Mouse (Mus musculus) gastrocnemius, adult 2 months (tissue): Measurements from ENCODE around the gene Gtdc1. TPM values are rescaled to one million over a fixed set of nuclear protein-coding genes. Genes with fewer than 3 reads are reported as not detected.

Experiments
- DNase-seq: peaks from one replicate; pipeline ENCODE4 v3.0.0; 2022
- H3K27ac ChIP-seq: fragments of 200-600 bp; 2 replicates; pipeline ENCODE4 v1.8.1; 2022; ENCODE audit warnings: mild to moderate bottlenecking
- H3K4me3 ChIP-seq: fragments of 200-600 bp; 2 replicates; pipeline ENCODE4 v1.8.1; 2022; ENCODE audit warnings: mild to moderate bottlenecking, moderate library complexity
- CTCF ChIP-seq: fragments of 200-600 bp; IDR thresholded peaks from 2 replicates; pipeline ENCODE4 v1.8.1; 2022; ENCODE audit warnings: antibody characterized with exemption, mild to moderate bottlenecking, moderate library complexity
- intact Hi-C: fragments of 180-260 bp; cut with DNase I; formaldehyde crosslinking; loops from one replicate; pipeline ENCODE4 v1.15.1; 2025
- long read RNA-seq, 2 experiments: library from polyadenylated mRNA; stranded (forward); transcript quantifications; one replicate each; pipeline ENCODE4 v2.0.0; 2021
- total RNA-seq, 2 experiments: library from RNA; stranded (reverse); gene quantifications; 2 replicates each; pipeline ENCODE4 v1.2.3; 2021

Gtdc1 gene
- total RNA-seq: 10 to 100 TPM; 27.8 to 29.1 TPM
- long read RNA-seq, experiment 1, partial matches to known transcripts: 2 of 6 reads
- long read RNA-seq, experiment 1, other reads (novel, unspliced or antisense): 4 of 6 reads
- long read RNA-seq, experiment 2, partial matches to known transcripts: 4 of 5 reads
- long read RNA-seq, experiment 2, other reads (novel, unspliced or antisense): 1 of 5 reads

- no peak for TF ChIP-seq CTCF
- peak within 1 kb of the TSS; percentile 99 for H3K4me3 ChIP-seq
- no peak for DNase-seq
- intact Hi-C loops: loop anchor here (2.0 to 5.0 kb wide), 2 partner anchors 95 to 183 kb away; no protein-coding TSS in a partner anchor
- H3K27ac ChIP-seq: peak within 1 kb of the TSS; percentile 99
Measured at GRCm38 (mm10) chr2:44927482-44927811, at the start of gene Gtdc1. TSS of gene Gtdc1 (minus strand) at chr2:44927657.

GRCm38 (mm10) chr2:44977051-44977450 is 49.6 kb upstream of the Gtdc1 start:
- peak; percentile 22 for DNase-seq
- intact Hi-C loops: no loop called here
- Histone ChIP-seq H3K4me3 (no peak overlapping the region), H3K27ac (peak overlapping the region; percentile 57)
- no peak for TF ChIP-seq CTCF

GRCm38 (mm10) chr2:44976484-44976883 is 49.0 kb upstream of the Gtdc1 start:
- no peak for TF ChIP-seq CTCF
- Histone ChIP-seq H3K4me3 (no peak overlapping the region), H3K27ac (no peak overlapping the region; the same call in 1 of the 2 replicates)
- intact Hi-C loops: no loop called here
- peak; percentile 28 for DNase-seq

GRCm38 (mm10) chr2:44973828-44974227 is 46.4 kb upstream of the Gtdc1 start:
- no peak for TF ChIP-seq CTCF
- intact Hi-C loops: no loop called here
- H3K27ac ChIP-seq: no peak overlapping the region
- H3K4me3 ChIP-seq: no peak overlapping the region
- DNase-seq: no peak

GRCm38 (mm10) chr2:44970087-44970646 is 42.7 kb upstream of the Gtdc1 start:
- intact Hi-C loops: no loop called here
- no peak for TF ChIP-seq CTCF

GRCm38 (mm10) chr2:44969640-44970039 is 42.2 kb upstream of the Gtdc1 start:
- no peak for DNase-seq
- intact Hi-C loops: no loop called here
- Histone ChIP-seq H3K27ac (no peak overlapping the region), H3K4me3 (no peak overlapping the region)
- TF ChIP-seq CTCF: no peak

More at GRCm38 (mm10) chr2:44970087-44970646, 42.7 kb upstream of the Gtdc1 start:
- H3K4me3 ChIP-seq: no peak overlapping the region
- no peak for DNase-seq
- no peak overlapping the region for H3K27ac ChIP-seq

- intact Hi-C loops: no loop called here
- TF ChIP-seq CTCF: no peak
- no peak overlapping the region for H3K4me3 ChIP-seq
- no peak for DNase-seq
- no peak overlapping the region for H3K27ac ChIP-seq
Measured at GRCm38 (mm10) chr2:44969226-44969625, 41.8 kb upstream of the Gtdc1 start.

- no peak overlapping the region for H3K4me3 ChIP-seq
- intact Hi-C loops: no loop called here
- no peak for TF ChIP-seq CTCF
- DNase-seq: no peak
- no peak overlapping the region for H3K27ac ChIP-seq
Measured at GRCm38 (mm10) chr2:44965834-44966555, 38.5 kb upstream of the Gtdc1 start.

- Histone ChIP-seq H3K27ac (no peak overlapping the region), H3K4me3 (no peak overlapping the region)
- intact Hi-C loops: no loop called here
- no peak for TF ChIP-seq CTCF
- no peak for DNase-seq
Measured at GRCm38 (mm10) chr2:44962620-44963019, 35.2 kb upstream of the Gtdc1 start.

- intact Hi-C loops: no loop called here
- DNase-seq: no peak
Measured at GRCm38 (mm10) chr2:44961192-44961591, 33.7 kb upstream of the Gtdc1 start.

GRCm38 (mm10) chr2:44960561-44960960 is 33.1 kb upstream of the Gtdc1 start:
- TF ChIP-seq CTCF: no peak
- Histone ChIP-seq H3K27ac (no peak overlapping the region), H3K4me3 (no peak overlapping the region)
- intact Hi-C loops: no loop called here
- no peak for DNase-seq

More at GRCm38 (mm10) chr2:44961192-44961591, 33.7 kb upstream of the Gtdc1 start:
- no peak overlapping the region for H3K4me3 ChIP-seq
- H3K27ac ChIP-seq: peak overlapping the region; percentile 41; the same call in 1 of the 2 replicates
- no peak for TF ChIP-seq CTCF

- peak overlapping the region; percentile 64; the same call in 1 of the 2 replicates for H3K27ac ChIP-seq
- TF ChIP-seq CTCF: no peak
- DNase-seq: no peak
- H3K4me3 ChIP-seq: no peak overlapping the region
- intact Hi-C loops: no loop called here
Measured at GRCm38 (mm10) chr2:44957329-44957797, 29.9 kb upstream of the Gtdc1 start.

GRCm38 (mm10) chr2:44956232-44956631 is 28.8 kb upstream of the Gtdc1 start:
- peak; percentile 29 for DNase-seq
- Histone ChIP-seq H3K27ac (peak overlapping the region; percentile 64), H3K4me3 (no peak overlapping the region)
- no peak for TF ChIP-seq CTCF
- intact Hi-C loops: no loop called here
